Mouse (Mus musculus) skeletal muscle tissue, adult 2 months (tissue): ENCODE data around the gene Vmn2r24.
"Not testable (repeated sequence)": the region's sequence is repeated elsewhere in the genome, so short reads cannot be mapped to it uniquely, and the experiment has no call there.

Experiments
- DNase-seq: peaks from one replicate; pipeline ENCODE4 v3.0.0-alpha.2; 2012; ENCODE audit warnings: low read depth, low spot score

Vmn2r24 gene

GRCm38 (mm10) chr6:123778579-123778978 lies at the start of gene Vmn2r24:
Gene Vmn2r24, plus strand, starts transcription at chr6:123778879.
- DNase-seq: no peak

DNA sequence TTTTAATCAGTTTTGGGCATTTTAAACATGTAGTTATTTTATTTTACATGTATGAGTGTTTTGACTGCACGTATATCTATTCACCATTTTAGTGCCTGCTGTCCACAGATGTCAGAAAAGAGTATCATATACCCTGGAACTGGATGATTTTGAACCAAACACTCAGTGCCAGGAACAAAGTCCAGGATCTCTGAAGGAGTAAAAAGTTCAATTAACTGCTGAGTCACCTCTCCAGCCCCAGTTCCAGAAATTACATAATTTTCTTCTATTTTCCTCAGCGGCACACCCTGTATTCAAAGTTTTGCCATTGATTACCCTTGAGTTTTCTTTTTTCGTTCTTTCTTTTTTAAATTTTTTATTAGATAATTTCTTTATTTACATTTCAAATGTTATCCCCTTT lies 8.6 kb upstream of the Vmn2r24 start:
- DNase-seq: no peak

DNA sequence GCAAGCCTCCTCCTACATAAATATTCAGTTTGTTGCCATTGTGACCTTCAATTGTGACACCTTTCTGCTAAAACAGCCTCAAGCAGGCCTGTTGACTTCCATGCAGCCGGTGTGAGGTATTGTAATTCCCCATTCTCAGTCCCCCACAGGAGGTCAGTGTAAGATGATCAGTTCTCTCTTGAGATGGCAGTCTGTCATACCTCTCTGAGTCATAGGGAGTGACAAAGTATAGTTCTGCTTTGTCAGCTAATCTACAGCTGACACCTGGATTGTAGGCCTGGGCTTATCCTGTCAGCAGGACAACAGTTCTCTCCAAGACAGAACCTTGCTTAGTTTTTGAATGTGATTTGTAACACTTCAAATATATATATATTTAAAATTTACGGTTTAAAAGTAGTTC lies 6.2 kb downstream of the Vmn2r24 start:
- DNase-seq: no peak

GRCm38 (mm10) chr6:123793746-123794145 lies 15.1 kb downstream of the Vmn2r24 start:
- DNase-seq: no peak

DNA sequence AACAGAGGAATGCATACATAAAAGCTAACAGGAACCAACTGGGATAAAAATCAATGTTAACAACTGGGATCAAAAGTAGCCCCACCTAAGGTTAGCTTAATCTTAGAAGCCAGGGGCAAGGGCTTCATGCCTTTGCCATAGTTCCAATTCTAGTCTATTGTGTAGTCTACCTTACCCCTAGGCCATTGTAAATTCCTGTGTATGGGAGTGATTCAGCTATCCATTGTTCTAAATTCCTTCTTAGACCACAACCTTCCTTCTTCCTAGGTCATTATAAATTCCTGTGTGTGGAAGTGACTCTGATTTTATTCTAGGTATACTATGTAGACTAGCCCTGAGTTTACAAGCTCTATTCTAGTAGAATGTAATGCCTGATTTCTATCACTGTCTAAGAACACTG lies 31.6 kb downstream of the Vmn2r24 start:
- not testable (repeated sequence) for DNase-seq

- no peak for DNase-seq
These were observed 41.3 kb downstream of the Vmn2r24 start for GRCm38 (mm10) chr6:123819951-123820350.

GRCm38 (mm10) chr6:123853363-123853762 lies 74.7 kb downstream of the Vmn2r24 start, which contains the start of gene Vmn2r25:
Gene Vmn2r25, minus strand, starts transcription at chr6:123853463.
- not testable (repeated sequence) for DNase-seq
